Mouse (Mus musculus) heart, adult 2 months (tissue): ENCODE results near the gene Det1. TPM values are rescaled to one million over a fixed set of nuclear protein-coding genes. Genes with fewer than 3 reads are reported as not detected.
A peak's percentile ranks its signal among the peaks of the same experiment; 100 is the strongest.

Experiments
- DNase-seq, 2 experiments: peaks; one replicate each; pipeline ENCODE4 v3.0.0; 2021
- H3K27ac ChIP-seq: fragments of 200-600 bp; 2 replicates; pipeline ENCODE4 v1.8.1; 2022
- H3K27me3 ChIP-seq: fragments of 200-500 bp; 2 replicates; pipeline ENCODE4 v1.6.1; 2012; ENCODE audit warnings: mild to moderate bottlenecking, low read length, inconsistent platforms, mixed read lengths; ENCODE audit not compliant: control insufficient read depth, insufficient read depth
- H3K36me3 ChIP-seq: fragments of 200-500 bp; 2 replicates; pipeline ENCODE4 v1.6.1; 2012; ENCODE audit warnings: low read length, inconsistent platforms; ENCODE audit not compliant: control insufficient read depth, insufficient read depth
- H3K4me1 ChIP-seq: fragments of 200-500 bp; 2 replicates; pipeline ENCODE4 v1.6.1; 2011; ENCODE audit warnings: low read length; ENCODE audit not compliant: control insufficient read depth, insufficient read depth
- H3K4me3 ChIP-seq: fragments of 200-600 bp; 2 replicates; pipeline ENCODE4 v1.8.1; 2022
- H3K79me2 ChIP-seq: fragments of 200-500 bp; replicated peaks from 2 replicates; pipeline ENCODE4 v1.6.1; 2012; ENCODE audit warnings: mild to moderate bottlenecking, inconsistent platforms, low read length, moderate library complexity, mixed read lengths; ENCODE audit not compliant: control insufficient read depth, insufficient read depth
- H3K9ac ChIP-seq: fragments of 200-500 bp; 2 replicates; pipeline ENCODE4 v1.6.1; 2012; ENCODE audit warnings: low read depth, mild to moderate bottlenecking, control low read depth, inconsistent platforms, low read length, mixed read lengths
- CTCF ChIP-seq: fragments of 200-600 bp; IDR thresholded peaks from 2 replicates; pipeline ENCODE4 v1.8.1; 2022; ENCODE audit warnings: antibody characterized with exemption, mild to moderate bottlenecking, moderate library complexity
- EP300 ChIP-seq: fragments of 200-500 bp; IDR thresholded peaks from 2 replicates; pipeline ENCODE4 v1.6.1; 2011; ENCODE audit warnings: low read depth, low read length, control low read depth; ENCODE audit not compliant: insufficient read depth
- POLR2A ChIP-seq: fragments of 200-500 bp; IDR thresholded peaks from 2 replicates; pipeline ENCODE4 v1.6.1; 2011; ENCODE audit warnings: mild to moderate bottlenecking, low read depth, low read length, control low read depth; ENCODE audit not compliant: insufficient read depth
- WGBS: fragments of 180-500 bp; shearing (Covaris S2); methylation state at CpG from one replicate; pipeline ENCODE4 v1.1.7; 2018; 5-methylcytosine and 5-hydroxymethylcytosine counted together
- intact Hi-C: fragments of 180-260 bp; cut with DNase I; formaldehyde crosslinking; loops from one replicate; pipeline ENCODE4 v1.15.1; 2025
- polyA plus RNA-seq: library from polyadenylated mRNA; depleted of rRNA; stranded (reverse); fragments of >200 nt; gene quantifications from 2 replicates; pipeline ENCODE4 v1.2.3, GENCODE M21; 2012
- total RNA-seq, 2 experiments: library from RNA; stranded (reverse); gene quantifications; 2 replicates each; pipeline ENCODE4 v1.2.3; 2021

Gene Det1
- total and polyA plus RNA-seq, 3 experiments = 13.2 to 14.6 (median 13.8) TPM

DNA sequence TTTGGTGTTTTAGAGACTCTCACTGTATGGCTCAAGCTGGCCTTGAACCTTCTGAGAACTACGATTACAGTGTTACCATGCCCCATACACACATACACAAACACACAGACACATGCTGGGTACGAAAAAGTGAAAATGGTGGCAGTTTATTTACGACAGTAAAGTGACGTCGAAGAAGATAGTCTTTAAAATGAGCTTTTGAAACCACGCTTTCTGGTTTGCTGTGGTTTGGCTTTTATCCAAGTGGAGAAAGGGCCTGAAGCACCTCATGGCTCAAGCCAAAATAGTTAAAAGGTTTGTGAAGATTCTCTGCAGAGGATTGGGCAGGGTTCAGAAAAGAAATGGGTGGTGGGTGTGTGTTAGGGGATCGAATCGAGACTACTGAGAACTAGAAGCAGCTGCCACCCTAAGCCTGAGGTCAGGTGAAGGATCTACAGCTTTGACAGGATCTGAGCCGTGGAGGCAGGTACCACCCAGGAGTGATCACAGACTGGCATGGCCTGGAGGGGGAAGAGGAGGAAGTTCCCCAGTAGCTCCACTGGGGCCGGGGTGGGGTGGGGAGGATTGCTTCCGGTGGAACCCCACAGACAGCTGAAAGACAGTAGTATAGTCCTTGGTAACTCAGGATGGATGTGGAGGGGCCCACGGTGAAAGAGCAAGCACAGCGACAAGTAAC is 53.0 kb downstream of the Det1 start:
- Histone ChIP-seq H3K79me2 (no peaks in the 10 kb centered on the region), H3K27me3 (no peaks in the 10 kb centered on the region), H3K36me3 (no peaks in the 10 kb centered on the region), H3K9ac (no peak overlapping the region), H3K4me3 (no peak overlapping the region), H3K27ac (peak overlapping the region; percentile 67), H3K4me1 (peaks cover 7% of the 10 kb centered on the region)
- intact Hi-C loops = loop anchor here (5.0 kb wide), 1 partner anchor 288 kb away; no protein-coding TSS in a partner anchor
- TF ChIP-seq CTCF = no peak
- no peak for DNase-seq
- 63% methylated on average over 13 of the region's 13 CpGs for WGBS

DNA sequence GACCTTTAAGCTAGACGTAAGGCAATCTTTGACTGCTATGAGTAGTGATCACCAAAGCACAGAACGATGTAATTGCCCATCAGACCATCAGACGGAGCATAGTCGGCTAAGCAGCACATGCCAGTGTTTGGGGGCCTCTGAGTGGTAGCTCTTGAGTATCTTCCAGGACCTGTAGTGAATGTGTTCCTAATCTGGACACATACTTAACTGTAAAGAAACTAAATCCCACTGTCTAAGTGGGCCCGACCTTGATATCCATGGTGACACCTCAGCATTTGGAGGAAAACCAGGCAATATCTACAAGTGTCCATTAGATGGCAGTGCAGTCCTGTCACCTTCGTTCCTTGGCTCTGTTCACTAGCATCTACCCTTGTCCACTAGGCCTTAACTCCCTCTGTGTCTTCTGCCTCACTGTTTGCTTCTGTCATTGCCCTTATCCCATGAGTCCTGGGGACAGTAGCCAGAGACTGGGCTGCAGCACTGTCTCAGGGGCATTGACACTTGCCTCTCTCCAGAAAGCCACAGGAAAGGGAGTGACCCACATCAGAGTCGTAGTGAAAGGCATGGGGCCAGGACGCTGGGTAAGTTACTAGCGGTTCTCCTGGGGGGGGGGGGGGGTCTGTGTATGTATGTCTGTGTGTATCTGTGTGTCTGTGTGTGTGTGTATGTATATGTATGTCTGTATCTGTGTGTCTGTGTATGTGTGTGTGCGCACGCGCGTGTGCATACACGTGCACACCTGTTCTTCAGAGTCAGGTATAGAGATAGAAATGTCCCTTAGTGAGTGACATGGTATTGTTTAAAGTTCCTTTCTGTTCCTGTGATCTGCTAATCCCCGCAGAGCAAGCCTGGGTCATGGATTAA is 55.5 kb downstream of the Det1 start:
- WGBS = 68% methylated on average over 15 of the region's 15 CpGs
- Histone ChIP-seq H3K36me3 (no peaks in the 10 kb centered on the region), H3K79me2 (no peaks in the 10 kb centered on the region), H3K4me3 (no peak overlapping the region), H3K4me1 (peaks cover 7% of the 10 kb centered on the region), H3K27me3 (no peaks in the 10 kb centered on the region), H3K27ac (no peak overlapping the region), H3K9ac (no peak overlapping the region)
- peak; percentile 41 to 44 for DNase-seq
- no peak for TF ChIP-seq POLR2A
- peak; percentile 88 for TF ChIP-seq CTCF
- 0 out of 2 replicates have a peak, but pooled peaks have one; percentile 53 for TF ChIP-seq EP300
- intact Hi-C loops = loop anchor here (1.0 to 5.0 kb wide), 3 partner anchors 56 to 291 kb away; partner anchors contain the start of gene Det1

DNA sequence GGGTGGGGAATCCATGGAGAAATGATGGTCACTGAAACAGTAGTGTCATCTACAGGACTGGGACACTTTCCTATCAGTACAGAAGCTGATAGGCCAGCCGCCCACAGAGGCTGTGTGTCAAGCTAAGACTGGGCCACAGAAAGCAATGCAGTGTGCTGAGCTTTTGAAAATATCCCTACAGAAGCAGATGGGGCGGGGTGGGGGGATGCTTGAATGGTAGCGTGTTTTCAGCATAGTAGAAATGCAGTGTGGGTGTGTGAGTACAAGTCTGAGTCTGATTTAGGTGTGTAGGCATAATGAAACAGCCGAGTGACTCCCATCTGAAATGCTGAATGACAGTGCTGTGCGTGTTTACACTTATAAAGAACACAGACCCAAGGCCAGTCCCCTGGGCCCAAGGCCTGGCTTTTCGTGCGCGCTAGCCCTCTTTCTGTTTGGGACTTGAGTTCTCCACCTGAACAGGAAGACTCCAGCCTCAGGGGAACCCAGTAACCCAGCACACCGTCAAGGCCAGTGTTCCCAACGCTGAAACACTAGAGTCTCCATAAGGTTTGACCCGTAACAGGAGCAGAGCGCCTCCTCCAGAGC is 59.2 kb downstream of the Det1 start:
- TF ChIP-seq POLR2A (no peak), EP300 (no peak), CTCF (no peak)
- 81% methylated on average over 12 of the region's 12 CpGs for WGBS
- Histone ChIP-seq H3K4me3 (no peak overlapping the region), H3K27ac (no peak overlapping the region), H3K36me3 (no peaks in the 10 kb centered on the region), H3K79me2 (no peaks in the 10 kb centered on the region; the same call in 1 of the 2 replicates), H3K27me3 (no peaks in the 10 kb centered on the region), H3K9ac (no peak overlapping the region), H3K4me1 (no peaks in the 10 kb centered on the region)
- DNase-seq = no peak
- intact Hi-C loops = no loop called here

DNA sequence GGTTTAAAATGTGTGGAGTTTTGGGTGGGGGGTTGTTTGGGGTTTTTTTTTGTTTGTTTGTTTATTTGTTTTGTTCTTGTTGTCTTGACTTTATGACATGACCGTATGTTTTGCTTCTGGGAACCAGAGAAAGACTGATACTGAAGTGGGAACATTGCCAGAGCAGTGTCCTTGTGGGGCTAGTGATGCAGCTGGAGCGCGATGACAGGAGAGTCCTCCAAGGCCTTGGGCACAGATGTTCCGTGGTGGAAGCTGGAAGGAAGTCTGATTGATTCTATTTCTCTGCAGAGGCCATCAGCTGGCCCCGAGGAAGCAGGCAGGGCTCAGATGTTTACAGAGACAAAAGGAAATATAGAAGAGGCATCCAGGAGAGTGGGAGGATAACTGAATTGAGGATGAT is 61.2 kb downstream of the Det1 start:
- intact Hi-C loops = no loop called here
- DNase-seq = no peak
- no peaks in the 10 kb centered on the region for H3K36me3 ChIP-seq
- TF ChIP-seq EP300 = no peak
- TF ChIP-seq POLR2A = no peak
- TF ChIP-seq CTCF = no peak
- 34% methylated on average over 5 of the region's 5 CpGs for WGBS
- no peaks in the 10 kb centered on the region for H3K27me3 ChIP-seq
- H3K9ac ChIP-seq = no peak overlapping the region
- no peaks in the 10 kb centered on the region; the same call in 1 of the 2 replicates for H3K79me2 ChIP-seq
- H3K4me1 ChIP-seq = no peaks in the 10 kb centered on the region
- H3K27ac ChIP-seq = no peak overlapping the region
- no peak overlapping the region for H3K4me3 ChIP-seq

DNA sequence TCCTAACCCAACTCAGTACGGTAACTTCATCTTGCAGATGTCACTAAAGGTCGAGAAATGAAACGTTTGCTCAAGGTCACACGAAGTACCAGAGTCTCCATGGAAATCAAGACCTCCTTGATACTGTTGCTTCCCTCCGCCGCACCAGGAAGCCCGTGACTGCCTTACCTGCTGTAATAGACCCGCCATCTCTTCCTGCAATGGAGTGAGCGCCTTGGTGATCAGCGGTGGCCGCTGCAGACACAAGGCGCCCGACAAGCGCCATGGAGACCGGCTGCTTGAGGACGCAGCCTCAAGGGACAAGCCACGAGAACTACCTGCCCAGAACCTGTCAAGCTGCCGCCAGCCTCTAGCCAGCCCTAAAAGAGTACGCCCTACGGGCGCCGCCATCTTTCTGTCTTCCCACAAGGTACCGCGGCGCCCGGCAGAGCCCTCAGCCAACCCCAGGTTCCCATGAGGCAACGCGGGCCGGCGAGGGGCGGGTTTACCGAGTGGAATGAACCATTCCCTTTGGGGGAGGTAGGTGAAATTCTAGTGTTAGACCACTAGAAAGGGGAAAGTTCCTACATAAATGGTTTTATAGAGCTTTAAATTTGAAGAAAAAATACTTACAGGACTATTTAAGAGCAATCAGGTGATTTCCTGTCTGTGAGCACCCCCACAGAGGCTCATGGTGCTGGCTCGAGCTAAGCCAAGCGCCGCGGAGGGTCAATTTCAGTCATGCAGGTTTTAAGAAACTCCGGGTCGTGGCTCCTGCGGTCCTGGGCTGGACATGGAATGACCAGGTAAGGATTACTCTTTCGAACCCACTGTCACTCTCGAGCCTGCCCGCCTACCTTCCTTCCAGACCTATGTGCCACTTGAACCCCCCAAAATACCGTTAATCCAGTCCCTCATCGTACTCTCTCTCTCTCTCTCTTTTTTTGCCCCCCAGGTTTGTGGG is 64.2 kb downstream of the Det1 start, which contains the start of the genes Mrps11 and Mrpl46:
Gene Mrps11, plus strand, starts transcription at position 481 of the 943 bp plus-strand sequence.
Gene Mrpl46, minus strand, starts transcription at position 893 of the 943 bp plus-strand sequence.
- Histone ChIP-seq H3K79me2 (no peaks in the 10 kb centered on the region; the same call in 1 of the 2 replicates), H3K27me3 (no peaks in the 10 kb centered on the region), H3K4me3 (peak within 1 kb of the TSS; percentile 88), H3K27ac (peak within 1 kb of the TSS; percentile 94), H3K4me1 (no peaks in the 10 kb centered on the region), H3K9ac (peak within 1 kb of the TSS; percentile 89), H3K36me3 (no peaks in the 10 kb centered on the region)
- under 1% methylated on average over 44 of the region's 44 CpGs for WGBS
- intact Hi-C loops = no loop called here
- TF ChIP-seq POLR2A = peak; percentile 37; the same call in 1 of the 2 replicates
- TF ChIP-seq EP300 = no peak
- DNase-seq = peak; percentile 88 to 90
